Mouse (Mus musculus): ENCODE results near the gene Phf21a. TPM values are rescaled to one million over a fixed set of nuclear protein-coding genes. Genes with fewer than 3 reads are reported as not detected.

Gene Phf21a
- polyA plus RNA-seq, 1 experiment from 2014 or later, result 29.9 TPM

GRCm38 (mm10) chr2:92370821-92371805, 278.2 kb downstream of the Phf21a start:
- Histone ChIP-seq H3K27ac (peak overlapping the region; percentile 95), H3K4me1 (peaks cover 50% of the 10 kb centered on the region), H3K27me3 (peaks cover 35% of the 10 kb centered on the region), H3K9ac (peak overlapping the region; percentile 36), H3K4me2 (peak overlapping the region; percentile 60), H3K4me3 (peak overlapping the region; percentile 44), H3K36me3 (no peaks in the 10 kb centered on the region), H3K9me3 (no peaks in the 10 kb centered on the region)
- peak; percentile 19 for ATAC-seq (ENCODE audit: borderline replicate concordance, extremely low read depth, low FRiP score, low TSS enrichment)
- WGBS, result 4% methylated on average over 45 of the region's 45 CpGs

DNA sequence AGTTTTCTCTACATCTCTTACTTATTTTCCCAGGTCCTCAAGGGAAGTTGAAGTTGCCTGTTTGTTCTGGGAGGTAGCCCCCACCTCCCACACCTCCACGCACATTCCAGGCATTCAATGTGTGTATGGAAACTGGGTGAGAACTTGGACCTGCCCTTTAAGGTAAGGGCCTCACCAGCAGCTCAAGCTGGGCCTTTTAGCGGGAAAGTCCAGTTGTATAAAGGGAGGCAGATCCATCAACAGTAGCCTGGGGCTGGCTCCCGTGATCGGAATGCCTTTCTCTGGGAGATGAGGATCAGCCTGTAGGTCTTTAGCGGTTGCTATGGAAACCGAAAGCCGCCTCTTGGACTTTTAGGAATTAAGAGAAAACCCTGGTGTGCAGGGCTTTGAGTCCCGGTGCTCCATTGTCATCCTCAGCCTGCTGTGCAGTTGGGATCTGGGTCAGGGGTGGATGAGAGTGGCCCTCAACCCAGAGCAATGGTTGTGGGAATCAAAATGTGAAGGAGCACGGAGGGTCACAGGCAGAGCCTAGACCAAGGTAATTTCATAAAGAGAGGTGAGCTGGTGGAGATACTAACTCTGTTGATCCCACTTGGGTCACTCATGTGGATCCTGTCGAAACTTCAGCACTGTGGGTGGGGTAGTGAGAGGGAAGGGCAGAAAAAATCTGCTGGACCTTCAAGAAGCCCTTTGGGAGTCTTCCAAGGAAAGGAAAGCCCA, 279.2 kb downstream of the Phf21a start:
- peak overlapping the region; percentile 95 for H3K27ac ChIP-seq
- no peak for ATAC-seq (ENCODE audit: borderline replicate concordance, extremely low read depth, low FRiP score, low TSS enrichment)

GRCm38 (mm10) chr2:92372767-92373436, 280.0 kb downstream of the Phf21a start:
- no peak overlapping the region for H3K4me3 ChIP-seq
- ATAC-seq (ENCODE audit: borderline replicate concordance, extremely low read depth, low FRiP score, low TSS enrichment), result no peak
- H3K4me1 ChIP-seq, result peaks cover 55% of the 10 kb centered on the region
- 0 out of 2 replicates have a peak overlapping the region, but pooled peaks have one; percentile 60 for H3K4me2 ChIP-seq
- H3K9ac ChIP-seq, result no peak overlapping the region
- H3K36me3 ChIP-seq, result peaks cover 4% of the 10 kb centered on the region; the same call in 1 of the 2 replicates
- no peaks in the 10 kb centered on the region for H3K9me3 ChIP-seq
- peaks cover 35% of the 10 kb centered on the region for H3K27me3 ChIP-seq
- peak overlapping the region; percentile 95 for H3K27ac ChIP-seq
- 44% methylated on average over 9 of the region's 9 CpGs for WGBS

More for the DNA sequence above, 279.2 kb downstream of the Phf21a start:
- peak overlapping the region; percentile 60; the same call in 1 of the 2 replicates for H3K4me2 ChIP-seq
- no peak overlapping the region for H3K9ac ChIP-seq
- H3K4me3 ChIP-seq, result no peak overlapping the region
- no peaks in the 10 kb centered on the region for H3K36me3 ChIP-seq
- WGBS, result 18% methylated on average over 10 of the region's 10 CpGs
- H3K4me1 ChIP-seq, result peaks cover 55% of the 10 kb centered on the region
- H3K27me3 ChIP-seq, result peaks cover 35% of the 10 kb centered on the region
- no peaks in the 10 kb centered on the region for H3K9me3 ChIP-seq

DNA sequence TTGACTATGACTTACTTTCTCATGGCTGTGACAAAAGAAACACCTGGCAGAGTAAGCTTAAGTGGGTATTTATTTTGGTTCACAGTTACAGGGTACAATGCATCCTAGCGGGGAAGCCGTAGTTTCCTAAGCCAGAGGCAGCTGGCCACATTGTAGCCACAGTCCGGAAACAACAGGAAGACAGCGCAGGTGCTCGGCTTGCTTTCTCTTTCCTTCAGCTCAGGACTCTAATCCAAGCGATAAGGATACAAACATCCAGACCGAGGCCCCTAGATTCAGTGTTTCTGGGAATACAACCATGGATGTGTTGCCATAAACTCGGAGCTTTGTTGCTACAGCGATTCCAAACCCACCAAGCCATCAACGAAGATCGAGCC, 280.5 kb downstream of the Phf21a start:
- 78% methylated on average over 11 of the region's 11 CpGs for WGBS
- Histone ChIP-seq H3K36me3 (peaks cover 9% of the 10 kb centered on the region; the same call in 1 of the 2 replicates), H3K9me3 (no peaks in the 10 kb centered on the region), H3K4me2 (0 out of 2 replicates have a peak overlapping the region, but pooled peaks have one; percentile 96), H3K27me3 (peaks cover 35% of the 10 kb centered on the region), H3K4me1 (peaks cover 55% of the 10 kb centered on the region), H3K27ac (peak overlapping the region; percentile 95), H3K9ac (no peak overlapping the region), H3K4me3 (no peak overlapping the region)
- ATAC-seq (ENCODE audit: borderline replicate concordance, extremely low read depth, low FRiP score, low TSS enrichment), result no peak

DNA sequence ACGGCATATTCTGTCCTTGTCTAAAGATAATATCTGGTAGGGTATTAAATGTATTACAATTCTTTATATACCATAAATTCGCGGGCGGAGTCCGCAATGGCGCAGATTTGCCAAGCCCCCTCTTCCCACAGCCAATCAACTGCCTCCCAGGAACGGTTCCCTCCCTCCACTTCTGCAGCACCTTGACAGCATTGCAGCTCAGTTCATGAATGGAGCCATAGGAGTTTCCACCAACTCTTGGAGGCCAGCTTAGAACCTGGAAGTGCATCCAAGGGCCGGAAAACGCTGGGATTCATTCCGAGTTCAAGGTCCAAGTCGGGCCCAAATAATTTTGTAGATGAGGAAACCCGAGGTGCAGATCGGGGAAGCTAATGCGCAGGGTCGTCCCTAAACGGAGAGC, 281.6 kb downstream of the Phf21a start, which contains the start of the genes Pex16 and Large2:
Gene Pex16 (plus strand): TSS at position 163 of the 400 bp plus-strand sequence.
Gene Large2 (minus strand): TSS at position 356 of the 400 bp plus-strand sequence.
- WGBS, result under 1% methylated on average over 16 of the region's 16 CpGs
- Histone ChIP-seq H3K27ac (peak within 1 kb of the TSS; percentile 95), H3K9me3 (no peaks in the 10 kb centered on the region), H3K4me2 (peak within 1 kb of the TSS; percentile 96), H3K4me3 (peak within 1 kb of the TSS; percentile 88), H3K4me1 (peaks cover 55% of the 10 kb centered on the region), H3K9ac (peak within 1 kb of the TSS; percentile 69), H3K36me3 (peaks cover 20% of the 10 kb centered on the region; the same call in 1 of the 2 replicates), H3K27me3 (peaks cover 28% of the 10 kb centered on the region)
- ATAC-seq (ENCODE audit: borderline replicate concordance, extremely low read depth, low FRiP score, low TSS enrichment), result peak; percentile 16; the same call in 1 of the 2 replicates

DNA sequence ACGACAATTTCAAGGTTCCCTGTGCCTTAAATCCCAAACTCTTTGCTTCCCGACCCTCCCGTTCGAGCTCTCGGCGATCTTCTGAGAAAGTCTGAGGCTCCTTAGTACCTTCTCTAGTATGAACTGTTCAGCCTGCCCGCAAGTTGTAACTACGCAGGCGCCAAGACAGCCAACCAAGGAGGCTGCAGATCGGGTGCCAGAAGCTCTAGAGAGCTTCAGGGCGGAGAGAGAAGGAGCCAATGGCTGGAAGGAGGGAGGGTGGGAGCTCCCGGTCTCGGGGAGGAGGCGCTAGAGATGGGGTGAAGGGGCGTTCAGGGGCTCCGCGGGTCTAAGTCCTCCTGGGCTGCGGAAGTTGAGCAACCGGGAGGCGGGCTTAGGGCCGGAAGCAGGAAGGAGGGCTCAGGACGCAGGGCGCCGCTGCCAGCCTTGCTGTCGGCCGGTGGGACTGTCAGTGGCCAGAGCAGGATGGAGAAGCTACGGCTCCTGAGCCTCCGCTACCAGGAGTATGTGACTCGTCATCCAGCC, 282.2 kb downstream of the Phf21a start:
- peak overlapping the region; percentile 69 for H3K9ac ChIP-seq
- peak overlapping the region; percentile 96 for H3K4me2 ChIP-seq
- peak; percentile 93 for ATAC-seq (ENCODE audit: borderline replicate concordance, extremely low read depth, low FRiP score, low TSS enrichment)
- peaks cover 27% of the 10 kb centered on the region; the same call in 1 of the 2 replicates for H3K36me3 ChIP-seq
- H3K9me3 ChIP-seq, result no peaks in the 10 kb centered on the region
- H3K27me3 ChIP-seq, result peaks cover 21% of the 10 kb centered on the region
- H3K27ac ChIP-seq, result peak overlapping the region; percentile 94
- peaks cover 50% of the 10 kb centered on the region for H3K4me1 ChIP-seq
- H3K4me3 ChIP-seq, result peak overlapping the region; percentile 88
- WGBS, result under 1% methylated on average over 29 of the region's 29 CpGs

GRCm38 (mm10) chr2:92375788-92376187, 282.9 kb downstream of the Phf21a start:
- Histone ChIP-seq H3K27me3 (peaks cover 15% of the 10 kb centered on the region), H3K9ac (peak overlapping the region; percentile 69), H3K9me3 (no peaks in the 10 kb centered on the region), H3K4me1 (peaks cover 44% of the 10 kb centered on the region), H3K4me2 (peak overlapping the region; percentile 96), H3K36me3 (peaks cover 31% of the 10 kb centered on the region; the same call in 1 of the 2 replicates), H3K4me3 (peak overlapping the region; percentile 88), H3K27ac (peak overlapping the region; percentile 94; the same call in 1 of the 2 replicates)
- 9% methylated on average over 10 of the region's 10 CpGs for WGBS
- ATAC-seq (ENCODE audit: borderline replicate concordance, extremely low read depth, low FRiP score, low TSS enrichment), result no peak

GRCm38 (mm10) chr2:92376300-92376699, 283.4 kb downstream of the Phf21a start:
- H3K9ac ChIP-seq, result peak overlapping the region; percentile 69; the same call in 1 of the 2 replicates
- peaks cover 31% of the 10 kb centered on the region; the same call in 1 of the 2 replicates for H3K36me3 ChIP-seq
- ATAC-seq (ENCODE audit: borderline replicate concordance, extremely low read depth, low FRiP score, low TSS enrichment), result no peak
- peak overlapping the region; percentile 96 for H3K4me2 ChIP-seq
- H3K9me3 ChIP-seq, result no peaks in the 10 kb centered on the region
- H3K4me1 ChIP-seq, result peaks cover 39% of the 10 kb centered on the region
- H3K27me3 ChIP-seq, result peaks cover 10% of the 10 kb centered on the region
- WGBS, result 70% methylated on average over 6 of the region's 6 CpGs
- peak overlapping the region; percentile 88 for H3K4me3 ChIP-seq
- H3K27ac ChIP-seq, result no peak overlapping the region

DNA sequence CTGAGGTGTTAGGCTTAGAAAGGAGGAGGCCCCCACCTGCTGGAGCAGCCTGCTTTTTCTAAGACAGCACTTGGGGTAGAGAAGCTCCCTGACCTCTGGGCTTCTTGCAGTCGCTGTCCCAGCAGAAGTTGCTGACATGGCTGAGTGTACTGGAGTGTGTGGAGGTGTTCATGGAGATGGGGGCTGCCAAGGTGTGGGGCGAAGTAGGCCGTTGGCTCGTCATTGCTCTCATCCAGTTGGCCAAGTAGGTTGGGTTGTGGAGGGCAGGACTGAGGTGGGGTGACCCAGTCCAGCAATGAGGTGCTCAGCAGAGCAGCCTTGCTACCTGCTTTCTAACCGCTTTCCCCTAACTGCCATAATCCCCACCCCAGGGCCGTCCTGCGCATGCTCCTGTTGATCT, 284.4 kb downstream of the Phf21a start:
- 0 out of 2 replicates have a peak, but pooled peaks cover under 1% of the 10 kb centered on the region for H3K27me3 ChIP-seq
- H3K9me3 ChIP-seq, result no peaks in the 10 kb centered on the region
- no peak overlapping the region for H3K27ac ChIP-seq
- H3K36me3 ChIP-seq, result peaks cover 36% of the 10 kb centered on the region
- no peak overlapping the region for H3K4me2 ChIP-seq
- WGBS, result 94% methylated on average over 7 of the region's 7 CpGs
- no peak overlapping the region for H3K4me3 ChIP-seq
- no peak overlapping the region for H3K9ac ChIP-seq
- ATAC-seq (ENCODE audit: borderline replicate concordance, extremely low read depth, low FRiP score, low TSS enrichment), result no peak
- peaks cover 31% of the 10 kb centered on the region for H3K4me1 ChIP-seq

DNA sequence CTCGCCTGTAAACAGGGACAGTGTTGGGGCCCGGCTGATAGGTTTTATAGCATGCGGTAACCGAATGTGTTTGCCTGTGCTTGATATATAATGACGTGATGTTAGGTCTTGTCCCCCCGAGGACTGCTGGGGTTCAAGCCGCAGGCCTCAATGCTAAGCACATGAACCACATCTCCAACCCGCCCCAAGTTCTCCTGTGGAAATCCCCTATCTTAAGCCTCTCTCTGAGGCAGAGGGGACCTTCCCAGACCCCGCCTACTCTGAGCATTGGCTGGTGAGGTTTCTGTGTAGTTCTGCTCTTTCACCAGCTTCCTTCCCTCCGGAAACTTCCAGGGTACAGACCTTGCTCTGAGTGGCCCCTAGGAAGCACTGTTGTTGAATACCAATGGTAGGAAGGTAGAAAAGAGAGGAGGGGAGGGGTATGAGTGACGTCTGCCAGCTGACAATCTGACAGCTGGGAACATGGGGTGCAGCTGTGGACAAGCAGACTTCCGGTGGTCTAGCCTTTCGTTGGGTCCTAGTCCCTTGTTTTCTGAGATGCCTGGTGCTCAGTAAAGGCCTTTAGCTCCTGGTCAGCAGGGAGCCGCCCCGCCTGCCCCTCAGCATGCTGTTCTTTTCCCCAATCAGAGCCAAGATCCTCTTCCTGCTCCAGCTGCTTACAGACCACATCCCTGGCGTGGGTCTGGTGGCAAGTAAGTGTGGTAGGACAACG, 287.0 kb downstream of the Phf21a start:
- Histone ChIP-seq H3K36me3 (peaks cover 46% of the 10 kb centered on the region), H3K4me1 (peaks cover 10% of the 10 kb centered on the region), H3K27ac (no peak overlapping the region), H3K27me3 (no peaks in the 10 kb centered on the region), H3K9ac (no peak overlapping the region), H3K4me3 (no peak overlapping the region), H3K4me2 (no peak overlapping the region), H3K9me3 (no peaks in the 10 kb centered on the region)
- WGBS, result 72% methylated on average over 17 of the region's 17 CpGs
- ATAC-seq (ENCODE audit: borderline replicate concordance, extremely low read depth, low FRiP score, low TSS enrichment), result no peak

Measured in lung, embryonic 15.5 days (tissue).